Mouse (Mus musculus): ENCODE measurements around the gene Otud7b.

Gene Otud7b

GRCm38 (mm10) chr3:96180727-96181477 is 76.6 kb downstream of the Otud7b start, which contains the start of gene Sv2a:
Sv2a (plus strand) TSS chr3:96181151.
- H3K4me3 ChIP-seq (replicated peaks; ENCODE audit: low read length): peak within 1 kb of the TSS; percentile 78
- peaks cover 71% of the 10 kb centered on the region for H3K4me1 ChIP-seq (replicated peaks; ENCODE audit: low read depth, low read length)
- peaks cover 39% of the 10 kb centered on the region for H3K27me3 ChIP-seq (ENCODE audit: insufficient read depth, low read length)
- H3K36me3 ChIP-seq (ENCODE audit: insufficient read depth, low read length): peaks cover 38% of the 10 kb centered on the region
- no peaks in the 10 kb centered on the region for H3K9me3 ChIP-seq (ENCODE audit: low read length)
- no peak for TF ChIP-seq CTCF (conservative IDR thresholded peaks at IDR 0.05; ENCODE audit: low read length)
- no peak for TF ChIP-seq POU5F1 (IDR thresholded peaks at IDR 0.05; ENCODE audit: borderline replicate concordance, low read length)
- no peak for TF ChIP-seq NANOG (IDR thresholded peaks at IDR 0.05; ENCODE audit: borderline replicate concordance, low read length)

- H3K27me3 ChIP-seq (ENCODE audit: insufficient read depth, low read length): peaks cover 45% of the 10 kb centered on the region
- H3K36me3 ChIP-seq (ENCODE audit: insufficient read depth, low read length): peaks cover 30% of the 10 kb centered on the region
- no peaks in the 10 kb centered on the region for H3K9me3 ChIP-seq (ENCODE audit: low read length)
- peaks cover 63% of the 10 kb centered on the region for H3K4me1 ChIP-seq (replicated peaks; ENCODE audit: low read depth, low read length)
- peak overlapping the region; percentile 78 for H3K4me3 ChIP-seq (replicated peaks; ENCODE audit: low read length)
- TF ChIP-seq CTCF (conservative IDR thresholded peaks at IDR 0.05; ENCODE audit: low read length) (no peak), POU5F1 (IDR thresholded peaks at IDR 0.05; ENCODE audit: borderline replicate concordance, low read length) (no peak), NANOG (IDR thresholded peaks at IDR 0.05; ENCODE audit: borderline replicate concordance, low read length) (no peak)
Measured at GRCm38 (mm10) chr3:96181510-96182381, 77.4 kb downstream of the Otud7b start.

GRCm38 (mm10) chr3:96182382-96182776 is 78.1 kb downstream of the Otud7b start:
- H3K9me3 ChIP-seq (ENCODE audit: low read length): no peaks in the 10 kb centered on the region
- no peak for TF ChIP-seq NANOG (IDR thresholded peaks at IDR 0.05; ENCODE audit: borderline replicate concordance, low read length)
- no peak for TF ChIP-seq POU5F1 (IDR thresholded peaks at IDR 0.05; ENCODE audit: borderline replicate concordance, low read length)
- TF ChIP-seq CTCF (conservative IDR thresholded peaks at IDR 0.05; ENCODE audit: low read length): no peak
- H3K36me3 ChIP-seq (ENCODE audit: insufficient read depth, low read length): peaks cover 23% of the 10 kb centered on the region
- H3K4me3 ChIP-seq (replicated peaks; ENCODE audit: low read length): peak overlapping the region; percentile 51; the same call in 1 of the 2 replicates
- peaks cover 62% of the 10 kb centered on the region for H3K4me1 ChIP-seq (replicated peaks; ENCODE audit: low read depth, low read length)
- H3K27me3 ChIP-seq (ENCODE audit: insufficient read depth, low read length): peaks cover 46% of the 10 kb centered on the region

- Histone ChIP-seq H3K9me3 (ENCODE audit: low read length) (no peaks in the 10 kb centered on the region), H3K36me3 (ENCODE audit: insufficient read depth, low read length) (no peaks in the 10 kb centered on the region), H3K4me1 (replicated peaks; ENCODE audit: low read depth, low read length) (peaks cover 42% of the 10 kb centered on the region), H3K4me3 (replicated peaks; ENCODE audit: low read length) (no peak overlapping the region), H3K27me3 (ENCODE audit: insufficient read depth, low read length) (peaks cover 29% of the 10 kb centered on the region)
- TF ChIP-seq POU5F1 (IDR thresholded peaks at IDR 0.05; ENCODE audit: borderline replicate concordance, low read length) (no peak), CTCF (conservative IDR thresholded peaks at IDR 0.05; ENCODE audit: low read length) (no peak), NANOG (IDR thresholded peaks at IDR 0.05; ENCODE audit: borderline replicate concordance, low read length) (no peak)
Measured at GRCm38 (mm10) chr3:96192977-96193376, 88.7 kb downstream of the Otud7b start.

GRCm38 (mm10) chr3:96194966-96195365 is 90.6 kb downstream of the Otud7b start:
- Histone ChIP-seq H3K36me3 (ENCODE audit: insufficient read depth, low read length) (no peaks in the 10 kb centered on the region), H3K27me3 (ENCODE audit: insufficient read depth, low read length) (peaks cover 24% of the 10 kb centered on the region), H3K4me3 (replicated peaks; ENCODE audit: low read length) (no peak overlapping the region), H3K4me1 (replicated peaks; ENCODE audit: low read depth, low read length) (peaks cover 47% of the 10 kb centered on the region), H3K9me3 (ENCODE audit: low read length) (no peaks in the 10 kb centered on the region)
- no peak for TF ChIP-seq CTCF (conservative IDR thresholded peaks at IDR 0.05; ENCODE audit: low read length)
- TF ChIP-seq NANOG (IDR thresholded peaks at IDR 0.05; ENCODE audit: borderline replicate concordance, low read length): no peak
- no peak for TF ChIP-seq POU5F1 (IDR thresholded peaks at IDR 0.05; ENCODE audit: borderline replicate concordance, low read length)

- Histone ChIP-seq H3K27me3 (ENCODE audit: insufficient read depth, low read length) (peaks cover 24% of the 10 kb centered on the region), H3K4me3 (replicated peaks; ENCODE audit: low read length) (peak overlapping the region; percentile 94), H3K9me3 (ENCODE audit: low read length) (no peaks in the 10 kb centered on the region), H3K4me1 (replicated peaks; ENCODE audit: low read depth, low read length) (peaks cover 47% of the 10 kb centered on the region), H3K36me3 (ENCODE audit: insufficient read depth, low read length) (no peaks in the 10 kb centered on the region)
- TF ChIP-seq CTCF (conservative IDR thresholded peaks at IDR 0.05; ENCODE audit: low read length) (peak; percentile 41), NANOG (IDR thresholded peaks at IDR 0.05; ENCODE audit: borderline replicate concordance, low read length) (no peak), POU5F1 (IDR thresholded peaks at IDR 0.05; ENCODE audit: borderline replicate concordance, low read length) (no peak)
Measured at GRCm38 (mm10) chr3:96195616-96196313, 91.4 kb downstream of the Otud7b start.

- H3K4me3 ChIP-seq (replicated peaks; ENCODE audit: low read length): peak overlapping the region; percentile 94
- H3K36me3 ChIP-seq (ENCODE audit: insufficient read depth, low read length): no peaks in the 10 kb centered on the region
- H3K27me3 ChIP-seq (ENCODE audit: insufficient read depth, low read length): peaks cover 24% of the 10 kb centered on the region
- H3K9me3 ChIP-seq (ENCODE audit: low read length): no peaks in the 10 kb centered on the region
- peaks cover 47% of the 10 kb centered on the region for H3K4me1 ChIP-seq (replicated peaks; ENCODE audit: low read depth, low read length)
- no peak for TF ChIP-seq POU5F1 (IDR thresholded peaks at IDR 0.05; ENCODE audit: borderline replicate concordance, low read length)
- TF ChIP-seq NANOG (IDR thresholded peaks at IDR 0.05; ENCODE audit: borderline replicate concordance, low read length): no peak
- TF ChIP-seq CTCF (conservative IDR thresholded peaks at IDR 0.05; ENCODE audit: low read length): no peak
Measured at GRCm38 (mm10) chr3:96196437-96197128, 92.3 kb downstream of the Otud7b start.

Data from E14TG2a.4 (cell line).